ENCODE assay signal across 24 mouse cellular contexts in genomic region chr7:65438146-65438545, GRCm38 (mm10).
DNase-seq lines count a peak whose midpoint lies in the region; TF ChIP-seq lines count a peak whose summit lies in the region.
"Had no signal": no experiment of that assay in that cellular context is flagged by ENCODE, and none has a peak within 500 bp of the region (broad histone marks: within the 10 kb centered on the region; RNA-seq: fewer than 3 reads in every experiment).

No protein-coding gene starts in this region.

- no peak for TF ChIP-seq POLR2A in kidney, adult 2 months (IDR thresholded peaks at IDR 0.05; ENCODE audit: low read depth, low read length)

- H3K27me3 ChIP-seq in kidney, adult 2 months (replicated peaks; ENCODE audit: control insufficient read depth, insufficient read depth, low read length): no peaks in the 10 kb centered on the region
- H3K27me3 ChIP-seq: CH12.LX; forebrain, embryonic 13.5 days; heart, embryonic 15.5 days; hindbrain, embryonic 13.5 days; Patski had no signal

- H3K4me1 ChIP-seq in kidney, adult 2 months (ENCODE audit: control insufficient read depth, insufficient read depth, low read length): no peaks in the 10 kb centered on the region
- H3K4me1 ChIP-seq: forebrain, embryonic 13.5 days had no signal

- DNase-seq in kidney, adult 2 months: peak; percentile 37
- no peak for DNase-seq in kidney, postnatal 25 days
- no peak for DNase-seq in left cerebral cortex, adult 2 months (ENCODE audit: extremely low spot score in 1 of 2, low spot score in 2 of 2)
- no peak for DNase-seq in left cerebral cortex, adult 11 months (ENCODE audit: low spot score)
- DNase-seq in lung, postnatal 25 days (ENCODE audit: low spot score): peak; percentile 45
- no peak for DNase-seq in lung, postnatal 14 days
- DNase-seq: adrenal gland, postnatal 10 days; adrenal gland, postnatal 36 days; B cell, adult 2 months; cerebellum, adult 18-20 months; cerebellum, adult 9-10 months; cerebellum, postnatal 14 days; gastrocnemius, postnatal 10 days; gastrocnemius, postnatal 36 days; heart, postnatal 10 days; heart, postnatal 36 days had no signal

- no peak overlapping the region for H3K4me3 ChIP-seq in kidney, adult 2 months (ENCODE audit: insufficient read depth, low read depth, low read length)
- H3K4me3 ChIP-seq in left cerebral cortex, adult 2 months: no peak overlapping the region
- H3K4me3 ChIP-seq: forebrain, embryonic 10.5 days; forebrain, embryonic 13.5 days; heart, embryonic 15.5 days; hindbrain, embryonic 10.5 days; hindbrain, embryonic 13.5 days had no signal

- no peaks in the 10 kb centered on the region for H3K36me3 ChIP-seq in kidney, adult 2 months (ENCODE audit: control insufficient read depth, insufficient read depth, low read length)
- H3K36me3 ChIP-seq: forebrain, embryonic 10.5 days; G1E; heart, embryonic 15.5 days; hindbrain, embryonic 10.5 days; hindbrain, embryonic 13.5 days had no signal

- intact Hi-C loops in left cerebral cortex, adult 2 months (cut with DNase I): no loop called here

- WGBS in kidney, adult 2 months: 48% methylated on average over 5 of the region's 5 CpGs

- no peak overlapping the region for H3K27ac ChIP-seq in kidney, adult 2 months (ENCODE audit: insufficient read depth, low read depth, low read length)
- H3K27ac ChIP-seq in left cerebral cortex, adult 2 months: peak overlapping the region; percentile 79; the same call in 1 of the 2 replicates
- H3K27ac ChIP-seq: forebrain, embryonic 10.5 days; forebrain, embryonic 13.5 days; heart, embryonic 15.5 days; hindbrain, embryonic 10.5 days; hindbrain, embryonic 13.5 days had no signal

- no peak for TF ChIP-seq CTCF in kidney, adult 2 months (conservative IDR thresholded peaks at IDR 0.05; ENCODE audit: insufficient read depth, insufficient read length, low read depth, low read length)
- no peak for TF ChIP-seq CTCF in left cerebral cortex, adult 2 months (IDR thresholded peaks at IDR 0.05)

Comparison
In these comparisons a context has a peak if more than half of its experiments do, and no peak if none do; other contexts are left out.
1. DNase-seq: peak in kidney, adult 2 months (single experiment) and lung, postnatal 25 days (single experiment); none in kidney, postnatal 25 days (0 of 2), left cerebral cortex, adult 2 months (0 of 2), left cerebral cortex, adult 11 months (single experiment) and lung, postnatal 14 days (single experiment).